Mouse (Mus musculus): ENCODE results near the gene Zfp64. TPM values are rescaled to one million over a fixed set of nuclear protein-coding genes. Genes with fewer than 3 reads are reported as not detected.

Zfp64 gene
- polyA plus RNA-seq, 1 experiment from 2014 or later, result 24.1 TPM

GRCm38 (mm10) chr2:168970131-168970530 lies 14.7 kb upstream of the Zfp64 start:
- no peak overlapping the region for H3K27ac ChIP-seq (replicated peaks)
- no peak overlapping the region for H3K9ac ChIP-seq (replicated peaks)
- no peak for ATAC-seq (ENCODE audit: low FRiP score)
- H3K4me3 ChIP-seq (replicated peaks), result no peak overlapping the region
- H3K9me3 ChIP-seq (replicated peaks), result 0 out of 2 replicates have a peak, but pooled peaks cover 3% of the 10 kb centered on the region
- WGBS, result 96% methylated on average over 20 of the region's 20 CpGs
- H3K4me1 ChIP-seq, result no peaks in the 10 kb centered on the region
- H3K27me3 ChIP-seq (replicated peaks), result no peaks in the 10 kb centered on the region
- no peak overlapping the region for H3K4me2 ChIP-seq
- no peaks in the 10 kb centered on the region for H3K36me3 ChIP-seq

GRCm38 (mm10) chr2:168968136-168968925 lies 12.9 kb upstream of the Zfp64 start:
- no peak for ATAC-seq (ENCODE audit: low FRiP score)
- Histone ChIP-seq H3K27ac (replicated peaks) (no peak overlapping the region), H3K4me3 (replicated peaks) (no peak overlapping the region), H3K9me3 (replicated peaks) (peaks cover 3% of the 10 kb centered on the region; the same call in 1 of the 2 replicates), H3K4me2 (no peak overlapping the region), H3K27me3 (replicated peaks) (no peaks in the 10 kb centered on the region), H3K4me1 (no peaks in the 10 kb centered on the region), H3K36me3 (no peaks in the 10 kb centered on the region), H3K9ac (replicated peaks) (no peak overlapping the region)
- 86% methylated on average over 12 of the region's 12 CpGs for WGBS

GRCm38 (mm10) chr2:168966525-168966924 lies 11.1 kb upstream of the Zfp64 start:
- H3K27me3 ChIP-seq (replicated peaks), result no peaks in the 10 kb centered on the region
- no peak overlapping the region for H3K4me3 ChIP-seq (replicated peaks)
- H3K4me2 ChIP-seq, result no peak overlapping the region
- no peaks in the 10 kb centered on the region for H3K36me3 ChIP-seq
- no peaks in the 10 kb centered on the region for H3K4me1 ChIP-seq
- no peak overlapping the region for H3K27ac ChIP-seq (replicated peaks)
- WGBS, result 87% methylated on average over 6 of the region's 6 CpGs
- no peak overlapping the region for H3K9ac ChIP-seq (replicated peaks)
- peaks cover 3% of the 10 kb centered on the region; the same call in 1 of the 2 replicates for H3K9me3 ChIP-seq (replicated peaks)
- no peak for ATAC-seq (ENCODE audit: low FRiP score)

- Histone ChIP-seq H3K4me1 (no peaks in the 10 kb centered on the region), H3K27me3 (replicated peaks) (no peaks in the 10 kb centered on the region), H3K9ac (replicated peaks) (no peak overlapping the region), H3K36me3 (no peaks in the 10 kb centered on the region), H3K9me3 (replicated peaks) (peaks cover 3% of the 10 kb centered on the region; the same call in 1 of the 2 replicates), H3K4me2 (no peak overlapping the region), H3K27ac (replicated peaks) (no peak overlapping the region), H3K4me3 (replicated peaks) (no peak overlapping the region)
- 96% methylated on average over 5 of the region's 5 CpGs for WGBS
- ATAC-seq (ENCODE audit: low FRiP score), result no peak
Measured at GRCm38 (mm10) chr2:168964849-168965248, 9.5 kb upstream of the Zfp64 start.

DNA sequence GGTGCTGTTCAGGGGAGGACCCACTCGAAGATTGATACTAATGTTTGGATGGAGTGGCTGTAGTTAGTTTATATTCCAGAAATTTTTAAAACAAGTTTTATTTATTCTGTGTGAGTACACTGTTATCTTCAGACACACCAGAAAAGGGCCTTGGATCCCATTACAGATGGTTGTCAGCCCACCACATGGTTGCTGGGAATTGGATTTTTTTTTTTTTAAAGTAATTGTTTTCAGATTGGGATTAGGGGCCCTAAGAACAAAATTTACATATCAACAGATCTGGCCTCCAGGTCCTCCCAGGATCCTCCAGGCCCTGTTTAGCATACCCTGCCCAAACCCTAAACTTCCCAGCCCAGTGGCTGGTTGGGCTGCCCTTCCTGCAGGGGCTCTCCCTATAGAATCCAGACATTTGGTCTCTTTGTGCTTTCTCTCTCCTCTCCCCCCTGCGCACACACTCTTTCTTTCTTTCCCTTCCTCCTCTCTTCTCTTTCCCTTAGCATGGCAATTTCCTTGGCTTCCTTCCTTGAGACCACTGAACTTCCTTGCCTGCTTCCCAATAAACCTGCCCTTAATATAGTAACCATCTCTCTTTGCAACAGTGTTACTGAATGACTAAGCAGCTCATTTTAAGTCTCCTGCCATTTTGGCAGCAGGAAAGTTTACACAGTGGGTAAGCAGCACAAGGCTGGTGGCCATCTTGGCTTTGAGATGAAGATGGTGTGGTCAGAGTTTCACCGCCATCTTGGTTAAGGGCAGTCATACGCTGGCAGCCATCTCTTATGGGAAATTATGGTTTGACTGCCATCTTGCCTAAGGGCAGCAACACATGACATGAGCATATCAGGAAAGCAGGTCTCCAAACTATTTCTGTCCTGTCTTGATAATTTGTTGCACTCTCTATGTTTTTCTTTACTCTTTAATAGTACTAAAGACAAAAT lies 6.6 kb upstream of the Zfp64 start:
- peaks cover 3% of the 10 kb centered on the region; the same call in 1 of the 2 replicates for H3K9me3 ChIP-seq (replicated peaks)
- WGBS, result 90% methylated on average over 4 of the region's 4 CpGs
- no peaks in the 10 kb centered on the region for H3K4me1 ChIP-seq
- H3K4me3 ChIP-seq (replicated peaks), result no peak overlapping the region
- no peak overlapping the region for H3K9ac ChIP-seq (replicated peaks)
- H3K36me3 ChIP-seq, result no peaks in the 10 kb centered on the region
- no peak overlapping the region for H3K4me2 ChIP-seq
- no peak for ATAC-seq (ENCODE audit: low FRiP score)
- H3K27me3 ChIP-seq (replicated peaks), result no peaks in the 10 kb centered on the region
- no peak overlapping the region for H3K27ac ChIP-seq (replicated peaks)

GRCm38 (mm10) chr2:168960814-168961213 lies 5.4 kb upstream of the Zfp64 start:
- Histone ChIP-seq H3K4me1 (peaks cover 3% of the 10 kb centered on the region), H3K4me2 (no peak overlapping the region), H3K9ac (replicated peaks) (no peak overlapping the region), H3K4me3 (replicated peaks) (no peak overlapping the region), H3K9me3 (replicated peaks) (peaks cover 2% of the 10 kb centered on the region; the same call in 1 of the 2 replicates), H3K36me3 (no peaks in the 10 kb centered on the region), H3K27me3 (replicated peaks) (no peaks in the 10 kb centered on the region), H3K27ac (replicated peaks) (no peak overlapping the region)
- ATAC-seq (ENCODE audit: low FRiP score), result no peak
- WGBS, result 88% methylated on average over 3 of the region's 3 CpGs

- H3K4me1 ChIP-seq, result peaks cover 11% of the 10 kb centered on the region
- H3K4me3 ChIP-seq (replicated peaks), result no peak overlapping the region
- WGBS, result 84% methylated on average over 14 of the region's 14 CpGs
- no peak overlapping the region for H3K4me2 ChIP-seq
- H3K9me3 ChIP-seq (replicated peaks), result no peaks in the 10 kb centered on the region; the same call in 1 of the 2 replicates
- no peak overlapping the region for H3K9ac ChIP-seq (replicated peaks)
- H3K27ac ChIP-seq (replicated peaks), result no peak overlapping the region
- H3K27me3 ChIP-seq (replicated peaks), result no peaks in the 10 kb centered on the region
- ATAC-seq (ENCODE audit: low FRiP score), result no peak
- no peaks in the 10 kb centered on the region for H3K36me3 ChIP-seq
Measured at GRCm38 (mm10) chr2:168959339-168959885, 4.0 kb upstream of the Zfp64 start.

DNA sequence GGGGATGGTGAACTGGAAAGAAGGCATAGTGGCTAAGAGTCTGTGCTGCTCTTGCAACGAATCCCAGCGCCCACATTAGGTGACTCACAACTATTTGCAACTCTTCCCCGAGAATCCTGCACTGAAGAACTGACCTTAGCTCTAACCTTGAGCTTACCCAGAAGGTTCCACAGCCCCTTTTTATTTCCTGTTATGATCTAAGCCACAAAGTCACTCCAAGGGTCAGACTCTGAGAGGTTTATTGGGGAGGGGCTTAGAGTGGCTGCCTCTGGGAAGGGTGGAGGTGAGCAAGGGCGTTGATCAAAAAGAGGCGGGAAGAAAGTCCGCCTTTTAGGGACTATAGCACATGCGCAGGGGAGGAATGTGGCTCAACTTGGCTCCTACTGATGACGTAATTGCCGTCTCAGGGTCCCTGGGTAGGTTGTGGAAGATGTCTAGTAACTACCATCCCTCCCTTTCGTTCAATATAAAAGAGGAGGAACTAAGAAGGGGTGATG lies 511 bp upstream of the Zfp64 start:
- ATAC-seq (ENCODE audit: low FRiP score), result no peak
- peak overlapping the region; percentile 62 for H3K4me3 ChIP-seq (replicated peaks)
- WGBS, result 51% methylated on average over 10 of the region's 10 CpGs
- no peaks in the 10 kb centered on the region for H3K9me3 ChIP-seq (replicated peaks)
- peak overlapping the region; percentile 95 for H3K4me2 ChIP-seq
- H3K27ac ChIP-seq (replicated peaks), result peak overlapping the region; percentile 82
- no peaks in the 10 kb centered on the region for H3K27me3 ChIP-seq (replicated peaks)
- H3K36me3 ChIP-seq, result peaks cover 6% of the 10 kb centered on the region; the same call in 1 of the 2 replicates
- H3K9ac ChIP-seq (replicated peaks), result no peak overlapping the region
- peaks cover 21% of the 10 kb centered on the region for H3K4me1 ChIP-seq

GRCm38 (mm10) chr2:168954376-168954775 lies 1.0 kb downstream of the Zfp64 start:
- ATAC-seq (ENCODE audit: low FRiP score), result no peak
- WGBS, result 12% methylated on average over 8 of the region's 8 CpGs

GRCm38 (mm10) chr2:168948506-168948905 lies 6.9 kb downstream of the Zfp64 start:
- 89% methylated on average over 6 of the region's 6 CpGs for WGBS
- H3K36me3 ChIP-seq, result peaks cover 64% of the 10 kb centered on the region
- no peak for ATAC-seq (ENCODE audit: low FRiP score)
- no peak overlapping the region for H3K4me2 ChIP-seq
- no peak overlapping the region for H3K27ac ChIP-seq (replicated peaks)
- peaks cover 2% of the 10 kb centered on the region for H3K4me1 ChIP-seq
- no peaks in the 10 kb centered on the region for H3K27me3 ChIP-seq (replicated peaks)
- no peaks in the 10 kb centered on the region for H3K9me3 ChIP-seq (replicated peaks)
- no peak overlapping the region for H3K9ac ChIP-seq (replicated peaks)
- no peak overlapping the region for H3K4me3 ChIP-seq (replicated peaks)

More at GRCm38 (mm10) chr2:168954376-168954775, 1.0 kb downstream of the Zfp64 start:
- Histone ChIP-seq H3K9ac (replicated peaks) (peak overlapping the region; percentile 82), H3K4me3 (replicated peaks) (peak overlapping the region; percentile 62), H3K36me3 (peaks cover 15% of the 10 kb centered on the region), H3K9me3 (replicated peaks) (no peaks in the 10 kb centered on the region), H3K4me1 (peaks cover 21% of the 10 kb centered on the region), H3K4me2 (peak overlapping the region; percentile 95), H3K27ac (replicated peaks) (peak overlapping the region; percentile 82; the same call in 1 of the 2 replicates), H3K27me3 (replicated peaks) (no peaks in the 10 kb centered on the region)

GRCm38 (mm10) chr2:168947663-168948062 lies 7.7 kb downstream of the Zfp64 start:
- ATAC-seq (ENCODE audit: low FRiP score), result no peak
- Histone ChIP-seq H3K4me2 (no peak overlapping the region), H3K4me1 (no peaks in the 10 kb centered on the region), H3K27me3 (replicated peaks) (no peaks in the 10 kb centered on the region), H3K4me3 (replicated peaks) (no peak overlapping the region), H3K36me3 (peaks cover 64% of the 10 kb centered on the region), H3K27ac (replicated peaks) (no peak overlapping the region), H3K9ac (replicated peaks) (no peak overlapping the region), H3K9me3 (replicated peaks) (no peaks in the 10 kb centered on the region)
- 91% methylated on average over 1 of the region's 1 CpGs for WGBS
